Mouse (Mus musculus): Measurements from ENCODE around the gene Bphl. TPM values are rescaled to one million over a fixed set of nuclear protein-coding genes. Genes with fewer than 3 reads are reported as not detected.

Bphl gene
- total and polyA plus RNA-seq, 2 experiments from 2014 or later: 40.5 to 51.2 TPM

- H3K4me2 ChIP-seq (ENCODE audit: low read depth): no peak overlapping the region
- no peaks in the 10 kb centered on the region for H3K36me3 ChIP-seq (ENCODE audit: insufficient read depth)
- TF ChIP-seq CTCF (IDR thresholded peaks at IDR 0.05; ENCODE audit: low read depth): no peak
- 87% methylated on average over 3 of the region's 3 CpGs for WGBS
- H3K9ac ChIP-seq: no peak overlapping the region
- no peaks in the 10 kb centered on the region for H3K9me3 ChIP-seq (ENCODE audit: low read length)
- H3K27me3 ChIP-seq (ENCODE audit: insufficient read depth, low read length): no peaks in the 10 kb centered on the region
- H3K4me1 ChIP-seq (ENCODE audit: insufficient read depth): no peaks in the 10 kb centered on the region
- ATAC-seq (no peak), DNase-seq (no peak)
- no peak overlapping the region for H3K4me3 ChIP-seq (ENCODE audit: low read depth, low read length)
- no peak overlapping the region for H3K27ac ChIP-seq (ENCODE audit: low read depth, low read length)
Observed at GRCm38 (mm10) chr13:34111878-34112277, 74.5 kb downstream of the Bphl start.

DNA sequence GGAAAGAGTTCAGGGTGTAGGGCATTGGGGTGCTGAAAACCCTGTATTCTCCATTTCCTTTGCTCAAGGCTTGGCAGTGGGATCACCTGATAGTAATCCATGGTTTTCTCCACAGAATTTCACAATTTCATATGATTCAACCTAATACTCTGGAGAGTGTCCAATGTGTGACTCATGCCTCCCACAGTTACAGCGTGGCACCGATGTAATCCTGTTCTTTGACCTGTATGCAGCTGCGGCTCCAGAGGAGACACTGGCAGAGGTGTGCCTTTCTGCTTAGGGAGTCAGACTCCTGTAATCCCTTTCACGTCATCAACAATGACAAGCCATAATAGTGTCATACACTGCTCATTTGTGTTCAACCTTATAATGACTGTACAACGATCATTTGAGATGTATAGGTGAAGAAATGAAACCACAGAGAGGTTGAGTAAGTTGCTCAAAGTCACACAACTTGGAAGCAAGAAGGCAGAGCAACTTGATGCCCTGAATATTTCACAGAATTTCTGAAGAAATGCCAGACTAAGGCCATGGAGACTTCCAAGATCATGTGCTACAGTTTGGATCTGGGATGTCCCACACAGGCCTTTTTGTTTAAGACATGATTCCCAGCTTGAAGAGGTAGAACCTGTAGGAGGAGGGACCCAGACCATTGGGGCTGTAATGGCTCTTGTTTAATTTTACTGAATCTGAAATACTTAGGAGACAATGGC lies 75.1 kb downstream of the Bphl start:
- 77% methylated on average over 5 of the region's 5 CpGs for WGBS
- no peak for TF ChIP-seq CTCF (IDR thresholded peaks at IDR 0.05; ENCODE audit: low read depth)
- no peak for ATAC-seq
- H3K4me3 ChIP-seq (ENCODE audit: low read depth, low read length): no peak overlapping the region
- H3K27me3 ChIP-seq (ENCODE audit: insufficient read depth, low read length): no peaks in the 10 kb centered on the region
- no peaks in the 10 kb centered on the region for H3K4me1 ChIP-seq (ENCODE audit: insufficient read depth)
- H3K36me3 ChIP-seq (ENCODE audit: insufficient read depth): no peaks in the 10 kb centered on the region
- H3K27ac ChIP-seq (ENCODE audit: low read depth, low read length): no peak overlapping the region
- no peak for DNase-seq
- H3K9me3 ChIP-seq (ENCODE audit: low read length): no peaks in the 10 kb centered on the region
- no peak overlapping the region for H3K9ac ChIP-seq
- H3K4me2 ChIP-seq (ENCODE audit: low read depth): no peak overlapping the region

GRCm38 (mm10) chr13:34113086-34113485 lies 75.7 kb downstream of the Bphl start:
- Histone ChIP-seq H3K9ac (no peak overlapping the region), H3K9me3 (ENCODE audit: low read length) (no peaks in the 10 kb centered on the region), H3K36me3 (ENCODE audit: insufficient read depth) (no peaks in the 10 kb centered on the region), H3K4me2 (ENCODE audit: low read depth) (no peak overlapping the region), H3K27ac (ENCODE audit: low read depth, low read length) (no peak overlapping the region), H3K4me1 (ENCODE audit: insufficient read depth) (no peaks in the 10 kb centered on the region), H3K4me3 (ENCODE audit: low read depth, low read length) (no peak overlapping the region), H3K27me3 (ENCODE audit: insufficient read depth, low read length) (no peaks in the 10 kb centered on the region)
- WGBS: 80% methylated on average over 3 of the region's 3 CpGs
- ATAC-seq: no peak
- DNase-seq: no peak
- no peak for TF ChIP-seq CTCF (IDR thresholded peaks at IDR 0.05; ENCODE audit: low read depth)

DNA sequence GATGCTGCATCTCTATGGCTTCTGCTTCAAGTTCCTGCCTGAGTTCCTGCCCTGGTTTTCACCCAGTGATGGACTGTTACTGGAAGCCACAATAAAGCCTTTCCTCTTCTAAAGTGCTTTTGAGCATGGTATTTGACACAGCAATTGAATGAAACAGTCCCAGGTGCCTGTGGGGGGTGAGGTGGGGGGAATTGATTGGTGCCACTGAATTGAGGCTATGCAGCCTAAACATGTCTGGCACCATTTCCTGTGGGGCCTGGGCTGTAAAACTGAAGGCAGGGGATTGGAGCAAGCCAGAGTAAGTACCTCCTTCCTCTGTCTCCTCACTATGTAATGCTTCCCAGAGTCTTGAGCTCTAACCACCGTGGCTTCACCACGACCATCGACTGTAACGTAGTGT lies 77.3 kb downstream of the Bphl start:
- Histone ChIP-seq H3K27me3 (ENCODE audit: insufficient read depth, low read length) (no peaks in the 10 kb centered on the region), H3K4me2 (ENCODE audit: low read depth) (no peak overlapping the region), H3K36me3 (ENCODE audit: insufficient read depth) (no peaks in the 10 kb centered on the region), H3K9me3 (ENCODE audit: low read length) (no peaks in the 10 kb centered on the region), H3K9ac (no peak overlapping the region), H3K4me3 (ENCODE audit: low read depth, low read length) (no peak overlapping the region), H3K4me1 (ENCODE audit: insufficient read depth) (no peaks in the 10 kb centered on the region), H3K27ac (ENCODE audit: low read depth, low read length) (no peak overlapping the region)
- no peak for ATAC-seq
- DNase-seq: no peak
- no peak for TF ChIP-seq CTCF (IDR thresholded peaks at IDR 0.05; ENCODE audit: low read depth)
- WGBS: 86% methylated on average over 4 of the region's 4 CpGs

DNA sequence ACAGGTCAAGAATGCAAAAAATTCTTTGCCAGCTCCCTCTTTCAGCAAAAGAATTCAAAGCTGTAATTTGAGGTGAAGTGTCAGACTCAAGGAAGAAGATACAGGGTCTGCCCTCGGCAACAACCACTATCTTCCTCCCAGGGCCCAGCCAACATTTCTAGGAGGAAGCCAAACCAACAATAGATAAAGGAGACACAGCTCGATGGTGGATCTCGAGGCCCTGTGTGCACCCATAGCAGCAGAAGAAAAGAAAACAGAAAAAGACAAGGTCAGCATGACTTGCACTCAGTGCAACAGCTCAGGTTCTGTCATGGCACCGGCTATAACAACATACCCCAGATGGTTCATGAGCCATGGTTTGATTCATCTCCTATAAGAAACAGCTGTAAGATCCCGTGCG lies 79.1 kb downstream of the Bphl start:
- Histone ChIP-seq H3K27ac (ENCODE audit: low read depth, low read length) (no peak overlapping the region), H3K4me3 (ENCODE audit: low read depth, low read length) (no peak overlapping the region), H3K27me3 (ENCODE audit: insufficient read depth, low read length) (no peaks in the 10 kb centered on the region), H3K4me1 (ENCODE audit: insufficient read depth) (no peaks in the 10 kb centered on the region), H3K9me3 (ENCODE audit: low read length) (no peaks in the 10 kb centered on the region), H3K36me3 (ENCODE audit: insufficient read depth) (0 out of 2 replicates have a peak, but pooled peaks cover 2% of the 10 kb centered on the region), H3K4me2 (ENCODE audit: low read depth) (no peak overlapping the region), H3K9ac (no peak overlapping the region)
- WGBS: 85% methylated on average over 6 of the region's 6 CpGs
- no peak for DNase-seq
- ATAC-seq: no peak
- TF ChIP-seq CTCF (IDR thresholded peaks at IDR 0.05; ENCODE audit: low read depth): no peak

- Histone ChIP-seq H3K4me2 (ENCODE audit: low read depth) (no peak overlapping the region), H3K27me3 (ENCODE audit: insufficient read depth, low read length) (no peaks in the 10 kb centered on the region), H3K9ac (no peak overlapping the region), H3K27ac (ENCODE audit: low read depth, low read length) (no peak overlapping the region), H3K4me1 (ENCODE audit: insufficient read depth) (peaks cover 3% of the 10 kb centered on the region; the same call in 1 of the 2 replicates), H3K4me3 (ENCODE audit: low read depth, low read length) (no peak overlapping the region), H3K36me3 (ENCODE audit: insufficient read depth) (0 out of 2 replicates have a peak, but pooled peaks cover 4% of the 10 kb centered on the region), H3K9me3 (ENCODE audit: low read length) (no peaks in the 10 kb centered on the region)
- ATAC-seq (no peak), DNase-seq (no peak)
- WGBS: 82% methylated on average over 4 of the region's 4 CpGs
- TF ChIP-seq CTCF (IDR thresholded peaks at IDR 0.05; ENCODE audit: low read depth): no peak
Observed at GRCm38 (mm10) chr13:34118816-34119215, 81.4 kb downstream of the Bphl start.

DNA sequence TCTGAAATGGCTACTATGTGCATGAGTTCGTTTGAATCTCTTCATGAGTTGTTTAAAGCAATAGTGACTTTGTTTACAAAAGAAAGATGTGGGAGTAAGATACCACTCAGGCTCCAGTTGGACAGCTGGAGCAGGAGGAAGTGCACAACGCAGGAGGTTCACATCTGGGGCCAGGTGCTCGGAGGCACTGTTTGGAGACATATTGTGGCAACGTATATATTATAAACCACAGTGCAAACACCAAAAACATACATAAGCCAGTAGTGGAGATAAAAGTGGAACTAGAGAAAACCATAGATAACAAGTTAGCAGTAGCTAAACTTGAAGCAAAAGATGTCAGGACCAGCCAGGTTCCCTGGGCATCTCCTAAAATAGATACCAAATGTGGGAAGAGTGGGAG lies 82.0 kb downstream of the Bphl start:
- WGBS: 88% methylated on average over 4 of the region's 4 CpGs

More for the DNA sequence above, 82.0 kb downstream of the Bphl start:
- no peak for TF ChIP-seq CTCF (IDR thresholded peaks at IDR 0.05; ENCODE audit: low read depth)
- DNase-seq (no peak), ATAC-seq (no peak)
- Histone ChIP-seq H3K4me3 (ENCODE audit: low read depth, low read length) (no peak overlapping the region), H3K27me3 (ENCODE audit: insufficient read depth, low read length) (no peaks in the 10 kb centered on the region), H3K27ac (ENCODE audit: low read depth, low read length) (no peak overlapping the region), H3K4me1 (ENCODE audit: insufficient read depth) (peaks cover 9% of the 10 kb centered on the region; the same call in 1 of the 2 replicates), H3K9me3 (ENCODE audit: low read length) (no peaks in the 10 kb centered on the region), H3K9ac (no peak overlapping the region), H3K4me2 (ENCODE audit: low read depth) (no peak overlapping the region), H3K36me3 (ENCODE audit: insufficient read depth) (0 out of 2 replicates have a peak, but pooled peaks cover 4% of the 10 kb centered on the region)
